Mouse (Mus musculus): ENCODE results near the gene Smagp. TPM values are rescaled to one million over a fixed set of nuclear protein-coding genes. Genes with fewer than 3 reads are reported as not detected.
"Not testable (repeated sequence)": the region's sequence is repeated elsewhere in the genome, so short reads cannot be mapped to it uniquely, and the experiment has no call there.

The Smagp gene
- polyA plus RNA-seq, 1 experiment from 2014 or later = 11.9 TPM

- Histone ChIP-seq H3K9ac (no peak overlapping the region), H3K27ac (ENCODE audit: low read depth) (no peak overlapping the region), H3K4me1 (ENCODE audit: insufficient read depth) (peaks cover 3% of the 10 kb centered on the region; the same call in 1 of the 2 replicates), H3K4me3 (ENCODE audit: low read depth, low read length) (no peak overlapping the region), H3K4me2 (no peak overlapping the region), H3K36me3 (ENCODE audit: insufficient read depth) (no peaks in the 10 kb centered on the region), H3K9me3 (ENCODE audit: low read depth, low read length) (no peaks in the 10 kb centered on the region), H3K27me3 (ENCODE audit: insufficient read depth, low read length) (no peaks in the 10 kb centered on the region)
- TF ChIP-seq CTCF (IDR thresholded peaks at IDR 0.05; ENCODE audit: low read depth) = no peak
- 72% methylated on average over 7 of the region's 7 CpGs for WGBS
- no peak for ATAC-seq (ENCODE audit: insufficient read depth)
- DNase-seq = no peak
Observed at GRCm38 (mm10) chr15:100611951-100612350, 24.8 kb downstream of the Smagp start.

GRCm38 (mm10) chr15:100606677-100607076, 30.1 kb downstream of the Smagp start:
- TF ChIP-seq CTCF (IDR thresholded peaks at IDR 0.05; ENCODE audit: low read depth) = 0 out of 2 replicates have a peak, but pooled peaks have one; percentile 9
- WGBS = 86% methylated on average over 8 of the region's 8 CpGs
- H3K9me3 ChIP-seq (ENCODE audit: low read depth, low read length); DNase-seq; H3K27me3 ChIP-seq (ENCODE audit: insufficient read depth, low read length); H3K4me1 ChIP-seq (ENCODE audit: insufficient read depth); H3K27ac ChIP-seq (ENCODE audit: low read depth); H3K4me3 ChIP-seq (ENCODE audit: low read depth, low read length); ATAC-seq (ENCODE audit: insufficient read depth); H3K9ac ChIP-seq; H3K36me3 ChIP-seq (ENCODE audit: insufficient read depth); H3K4me2 ChIP-seq: not testable (repeated sequence)

DNA sequence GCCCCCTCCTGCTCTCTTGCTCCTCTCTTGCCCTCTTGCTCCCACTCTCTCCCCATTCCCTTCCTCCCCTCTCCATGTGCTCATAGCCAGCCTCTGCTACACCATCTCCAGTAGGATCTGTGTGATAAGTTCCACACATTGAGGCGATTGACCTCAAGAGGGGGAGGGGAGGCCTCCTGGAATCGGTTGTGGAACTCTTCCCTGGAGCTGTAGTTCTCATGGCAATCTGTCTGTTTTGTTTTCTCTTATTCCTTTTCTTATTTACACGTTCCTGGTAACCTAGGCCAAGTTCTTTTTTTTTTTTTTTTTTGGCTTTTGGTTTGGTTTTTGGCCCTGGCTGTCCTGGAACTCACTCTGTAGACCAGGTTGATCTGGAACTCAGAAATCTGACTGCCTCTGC, 35.1 kb downstream of the Smagp start:
- peaks cover 4% of the 10 kb centered on the region; the same call in 1 of the 2 replicates for H3K4me1 ChIP-seq (ENCODE audit: insufficient read depth)
- no peak overlapping the region for H3K9ac ChIP-seq
- H3K27me3 ChIP-seq (ENCODE audit: insufficient read depth, low read length) = peaks cover 25% of the 10 kb centered on the region
- H3K4me3 ChIP-seq (ENCODE audit: low read depth, low read length) = no peak overlapping the region
- no peaks in the 10 kb centered on the region for H3K9me3 ChIP-seq (ENCODE audit: low read depth, low read length)
- H3K4me2 ChIP-seq = no peak overlapping the region
- H3K27ac ChIP-seq (ENCODE audit: low read depth) = no peak overlapping the region
- TF ChIP-seq CTCF (IDR thresholded peaks at IDR 0.05; ENCODE audit: low read depth) = no peak
- no peak for DNase-seq
- no peak for ATAC-seq (ENCODE audit: insufficient read depth)
- no peaks in the 10 kb centered on the region for H3K36me3 ChIP-seq (ENCODE audit: insufficient read depth)
- 45% methylated on average over 3 of the region's 3 CpGs for WGBS

GRCm38 (mm10) chr15:100600696-100601272, 36.0 kb downstream of the Smagp start:
- Histone ChIP-seq H3K9me3 (ENCODE audit: low read depth, low read length) (no peaks in the 10 kb centered on the region), H3K27me3 (ENCODE audit: insufficient read depth, low read length) (peaks cover 25% of the 10 kb centered on the region), H3K27ac (ENCODE audit: low read depth) (no peak overlapping the region), H3K9ac (no peak overlapping the region), H3K4me2 (peak overlapping the region; percentile 98), H3K4me1 (ENCODE audit: insufficient read depth) (peaks cover 4% of the 10 kb centered on the region; the same call in 1 of the 2 replicates), H3K36me3 (ENCODE audit: insufficient read depth) (no peaks in the 10 kb centered on the region), H3K4me3 (ENCODE audit: low read depth, low read length) (peak overlapping the region; percentile 77; the same call in 1 of the 2 replicates)
- no peak for TF ChIP-seq CTCF (IDR thresholded peaks at IDR 0.05; ENCODE audit: low read depth)
- no peak for DNase-seq
- ATAC-seq (ENCODE audit: insufficient read depth) = no peak
- 13% methylated on average over 21 of the region's 21 CpGs for WGBS

DNA sequence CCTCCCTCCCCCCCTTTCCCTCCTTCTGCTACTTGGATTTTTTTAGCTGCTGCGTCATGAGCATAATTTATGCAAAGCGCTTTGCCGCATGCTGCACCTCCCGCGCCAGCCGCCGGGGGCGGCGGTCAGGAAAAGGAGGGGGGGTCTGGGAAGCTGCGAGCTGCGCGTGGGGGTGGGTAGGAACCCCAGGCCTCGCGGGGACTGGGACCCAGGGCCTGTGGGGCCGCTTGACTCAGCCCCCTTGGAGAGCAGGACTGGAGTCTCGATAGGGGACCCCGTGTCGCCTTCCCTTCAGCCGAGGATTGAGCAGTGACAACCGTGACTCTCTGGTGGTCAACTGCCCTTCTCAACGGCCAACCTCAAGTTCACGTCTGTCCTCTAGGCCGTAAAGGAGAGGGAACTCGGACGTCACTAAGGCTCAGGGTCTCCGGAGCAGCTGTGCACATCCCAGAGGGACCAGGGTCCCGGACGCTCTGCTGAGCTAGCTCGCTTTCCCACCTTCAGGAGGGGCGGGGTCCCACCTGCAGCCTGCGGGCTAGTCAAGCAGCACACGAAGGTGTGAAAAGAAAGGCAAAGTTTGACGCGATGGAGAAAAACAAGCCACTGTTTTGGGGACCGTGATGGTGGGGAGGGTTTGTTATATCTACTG, 36.6 kb downstream of the Smagp start:
- peak; percentile 63 for TF ChIP-seq CTCF (IDR thresholded peaks at IDR 0.05; ENCODE audit: low read depth)
- WGBS = under 1% methylated on average over 35 of the region's 35 CpGs
- peaks cover 25% of the 10 kb centered on the region for H3K27me3 ChIP-seq (ENCODE audit: insufficient read depth, low read length)
- no peaks in the 10 kb centered on the region for H3K9me3 ChIP-seq (ENCODE audit: low read depth, low read length)
- H3K36me3 ChIP-seq (ENCODE audit: insufficient read depth) = no peaks in the 10 kb centered on the region
- ATAC-seq (ENCODE audit: insufficient read depth) (peak; percentile 76), DNase-seq (peak; percentile 88)
- H3K9ac ChIP-seq = peak overlapping the region; percentile 80
- H3K4me3 ChIP-seq (ENCODE audit: low read depth, low read length) = peak overlapping the region; percentile 77
- peaks cover 4% of the 10 kb centered on the region; the same call in 1 of the 2 replicates for H3K4me1 ChIP-seq (ENCODE audit: insufficient read depth)
- H3K4me2 ChIP-seq = peak overlapping the region; percentile 98
- no peak overlapping the region for H3K27ac ChIP-seq (ENCODE audit: low read depth)

- Histone ChIP-seq H3K4me2 (peak within 1 kb of the TSS; percentile 98), H3K36me3 (ENCODE audit: insufficient read depth) (no peaks in the 10 kb centered on the region), H3K27ac (ENCODE audit: low read depth) (peak within 1 kb of the TSS; percentile 36; the same call in 1 of the 2 replicates), H3K27me3 (ENCODE audit: insufficient read depth, low read length) (peaks cover 25% of the 10 kb centered on the region), H3K4me1 (ENCODE audit: insufficient read depth) (peaks cover 4% of the 10 kb centered on the region; the same call in 1 of the 2 replicates), H3K9me3 (ENCODE audit: low read depth, low read length) (no peaks in the 10 kb centered on the region), H3K9ac (peak within 1 kb of the TSS; percentile 80), H3K4me3 (ENCODE audit: low read depth, low read length) (peak within 1 kb of the TSS; percentile 77)
- WGBS = under 1% methylated on average over 60 of the region's 76 CpGs
- ATAC-seq (ENCODE audit: insufficient read depth) = peak; percentile 62
- DNase-seq = peak; percentile 31
- no peak for TF ChIP-seq CTCF (IDR thresholded peaks at IDR 0.05; ENCODE audit: low read depth)
Observed at GRCm38 (mm10) chr15:100599276-100600046, 37.3 kb downstream of the Smagp start, which contains the start of gene Pou6f1. Pou6f1 (minus strand) TSS chr15:100599984.
